Mouse (Mus musculus): ENCODE results near the gene Ccdc92b. TPM values are rescaled to one million over a fixed set of nuclear protein-coding genes. Genes with fewer than 3 reads are reported as not detected.

Ccdc92b gene
- total RNA-seq, 2 experiments from 2014 or later, result 6.5 to 6.6 TPM

GRCm38 (mm10) chr11:74610545-74611176 lies 8.7 kb upstream of the Ccdc92b start, which contains the start of gene Rap1gap2:
TSS of gene Rap1gap2 (minus strand) at chr11:74610915.
- no peak for DNase-seq (ENCODE audit: low spot score in 2 of 2)

GRCm38 (mm10) chr11:74611437-74611836 lies 8.0 kb upstream of the Ccdc92b start:
- no peak for DNase-seq (ENCODE audit: low spot score in 2 of 2)

- no peak for DNase-seq (ENCODE audit: low spot score in 2 of 2)
Observed at GRCm38 (mm10) chr11:74613428-74613827, 6.0 kb upstream of the Ccdc92b start.

- no peak for DNase-seq (ENCODE audit: low spot score in 2 of 2)
Observed at GRCm38 (mm10) chr11:74615571-74615970, 3.8 kb upstream of the Ccdc92b start.

GRCm38 (mm10) chr11:74619956-74620300 lies 523 bp downstream of the Ccdc92b start:
- DNase-seq (ENCODE audit: low spot score in 2 of 2), result no peak

- no peak for DNase-seq (ENCODE audit: low spot score in 2 of 2)
Observed at GRCm38 (mm10) chr11:74621974-74622669, 2.7 kb downstream of the Ccdc92b start.

- DNase-seq (ENCODE audit: low spot score in 2 of 2), result no peak
Observed at GRCm38 (mm10) chr11:74623693-74624092, 4.3 kb downstream of the Ccdc92b start.

- DNase-seq (ENCODE audit: low spot score in 2 of 2), result no peak
Observed at GRCm38 (mm10) chr11:74625333-74625732, 5.9 kb downstream of the Ccdc92b start.

GRCm38 (mm10) chr11:74627481-74627880 lies 8.1 kb downstream of the Ccdc92b start:
- no peak for DNase-seq (ENCODE audit: low spot score in 2 of 2)

- no peak for DNase-seq (ENCODE audit: low spot score in 2 of 2)
Observed at GRCm38 (mm10) chr11:74631880-74632789, 12.7 kb downstream of the Ccdc92b start.

GRCm38 (mm10) chr11:74634490-74635275 lies 15.3 kb downstream of the Ccdc92b start:
- no peak for DNase-seq (ENCODE audit: low spot score in 2 of 2)

- no peak for DNase-seq (ENCODE audit: low spot score in 2 of 2)
Observed at GRCm38 (mm10) chr11:74637486-74637885, 18.1 kb downstream of the Ccdc92b start.

- DNase-seq (ENCODE audit: low spot score in 2 of 2), result peak; percentile 51 to 68
Observed at GRCm38 (mm10) chr11:74637971-74638790, 18.8 kb downstream of the Ccdc92b start.

GRCm38 (mm10) chr11:74638791-74639411 lies 19.5 kb downstream of the Ccdc92b start:
- DNase-seq (ENCODE audit: low spot score in 2 of 2), result no peak

- DNase-seq (ENCODE audit: low spot score in 2 of 2), result no peak
Observed at GRCm38 (mm10) chr11:74639628-74640027, 20.2 kb downstream of the Ccdc92b start.

- no peak for DNase-seq (ENCODE audit: low spot score in 2 of 2)
Observed at GRCm38 (mm10) chr11:74647966-74648365, 28.6 kb downstream of the Ccdc92b start.

- DNase-seq (ENCODE audit: low spot score in 2 of 2), result no peak
Observed at GRCm38 (mm10) chr11:74648676-74649075, 29.3 kb downstream of the Ccdc92b start.

GRCm38 (mm10) chr11:74649095-74649646 lies 29.8 kb downstream of the Ccdc92b start, which contains the start of gene Cluh:
TSS of gene Cluh (plus strand) at chr11:74649495.
- DNase-seq (ENCODE audit: low spot score in 2 of 2), result peak; percentile 97 to 99
